Mouse (Mus musculus) lung, adult 18-20 months (tissue): ENCODE results near the gene Stradb.
"Not testable (repeated sequence)": the region's sequence is repeated elsewhere in the genome, so short reads cannot be mapped to it uniquely, and the experiment has no call there.

Source experiments
- DNase-seq, 2 experiments: peaks; one replicate each; pipeline ENCODE4 v3.0.0; 2022; ENCODE audit warnings: mixed read lengths in 2 of 2

Gene Stradb

GRCm38 (mm10) chr1:58973366-58974221 lies at the start of gene Stradb, which contains the start of gene Trak2:
TSS of gene Stradb (plus strand) at chr1:58973522.
TSS of gene Trak2 (minus strand) at chr1:58973430.
- DNase-seq: peak; percentile 97

GRCm38 (mm10) chr1:58926664-58927063 lies 46.7 kb upstream of the Stradb start:
- DNase-seq: no peak

GRCm38 (mm10) chr1:58936746-58937605 lies 36.3 kb upstream of the Stradb start:
- DNase-seq: no peak

- DNase-seq: no peak
Measured at GRCm38 (mm10) chr1:58937606-58938099, 35.7 kb upstream of the Stradb start.

GRCm38 (mm10) chr1:58945523-58945922 lies 27.8 kb upstream of the Stradb start:
- no peak for DNase-seq

GRCm38 (mm10) chr1:58945960-58946670 lies 27.2 kb upstream of the Stradb start:
- DNase-seq: no peak

GRCm38 (mm10) chr1:58946718-58947117 lies 26.6 kb upstream of the Stradb start:
- DNase-seq: no peak

GRCm38 (mm10) chr1:58949561-58950106 lies 23.7 kb upstream of the Stradb start:
- DNase-seq: no peak

- peak; percentile 80 to 86 for DNase-seq
Measured at GRCm38 (mm10) chr1:58950899-58951648, 22.2 kb upstream of the Stradb start.

- no peak for DNase-seq
Measured at GRCm38 (mm10) chr1:58951841-58952240, 21.5 kb upstream of the Stradb start.

GRCm38 (mm10) chr1:58952526-58952925 lies 20.8 kb upstream of the Stradb start:
- no peak for DNase-seq

- no peak for DNase-seq
Measured at GRCm38 (mm10) chr1:58952997-58953396, 20.3 kb upstream of the Stradb start.

- no peak for DNase-seq
Measured at GRCm38 (mm10) chr1:58953686-58954434, 19.5 kb upstream of the Stradb start.

- DNase-seq: no peak
Measured at GRCm38 (mm10) chr1:58954578-58955410, 18.5 kb upstream of the Stradb start.

- DNase-seq: no peak
Measured at GRCm38 (mm10) chr1:58955716-58956115, 17.6 kb upstream of the Stradb start.

GRCm38 (mm10) chr1:58956229-58956628 lies 17.1 kb upstream of the Stradb start:
- peak; percentile 67 to 77 for DNase-seq

GRCm38 (mm10) chr1:58957931-58958330 lies 15.4 kb upstream of the Stradb start:
- no peak for DNase-seq

- DNase-seq: not testable (repeated sequence)
Measured at GRCm38 (mm10) chr1:58958789-58959526, 14.4 kb upstream of the Stradb start.

- DNase-seq: no peak
Measured at GRCm38 (mm10) chr1:58959682-58960081, 13.6 kb upstream of the Stradb start.
